Mouse (Mus musculus) retina, adult 2 months (tissue): Measurements from ENCODE around the gene Ncam1.

Experiments
- DNase-seq: peaks from one replicate; pipeline ENCODE4 v3.0.0-alpha.2; 2012; ENCODE audit warnings: low read depth, low spot score

Ncam1 gene

GRCm38 (mm10) chr9:49504658-49505057 lies 294.1 kb downstream of the Ncam1 start:
- DNase-seq = no peak

DNA sequence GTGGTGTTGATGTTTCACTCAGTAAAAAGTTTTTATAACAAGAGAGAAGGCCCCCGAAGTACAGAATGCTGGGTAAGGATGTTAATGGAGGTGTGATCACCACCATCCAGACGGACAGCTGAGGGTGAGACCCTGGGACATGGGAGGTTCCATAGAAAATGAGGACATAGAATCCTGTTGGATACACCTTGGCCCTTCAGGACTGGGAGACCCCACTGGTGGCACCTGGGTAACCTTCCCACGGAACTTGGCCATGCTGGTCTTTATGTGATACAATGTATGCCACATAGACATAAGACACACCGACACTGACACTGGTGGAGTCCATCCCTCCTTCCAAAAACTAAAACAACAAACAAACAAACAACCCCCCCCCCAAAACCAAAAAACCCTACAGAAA lies 296.5 kb downstream of the Ncam1 start:
- DNase-seq = no peak

DNA sequence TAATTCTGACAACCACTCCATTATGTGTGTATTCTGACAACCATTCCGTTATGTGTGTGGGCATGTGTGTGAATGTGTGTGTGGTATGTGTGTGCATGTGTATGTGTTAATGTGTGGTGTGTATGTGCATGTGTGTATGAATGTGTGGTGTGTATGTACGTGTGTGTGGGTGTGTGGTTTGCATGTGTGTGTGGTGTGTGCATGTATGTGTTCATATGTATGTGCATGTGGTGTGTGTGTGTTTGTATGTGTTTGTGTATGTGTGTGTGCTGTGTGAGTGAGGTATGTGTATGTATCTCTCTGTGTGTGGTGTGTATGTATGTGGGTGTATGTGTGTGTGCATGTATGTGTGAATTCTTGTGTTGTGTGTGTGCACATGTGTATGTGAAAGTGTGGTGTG lies 298.8 kb downstream of the Ncam1 start:
- DNase-seq = no peak

GRCm38 (mm10) chr9:49493979-49494649 lies 304.6 kb downstream of the Ncam1 start:
- peak; percentile 60 for DNase-seq

DNA sequence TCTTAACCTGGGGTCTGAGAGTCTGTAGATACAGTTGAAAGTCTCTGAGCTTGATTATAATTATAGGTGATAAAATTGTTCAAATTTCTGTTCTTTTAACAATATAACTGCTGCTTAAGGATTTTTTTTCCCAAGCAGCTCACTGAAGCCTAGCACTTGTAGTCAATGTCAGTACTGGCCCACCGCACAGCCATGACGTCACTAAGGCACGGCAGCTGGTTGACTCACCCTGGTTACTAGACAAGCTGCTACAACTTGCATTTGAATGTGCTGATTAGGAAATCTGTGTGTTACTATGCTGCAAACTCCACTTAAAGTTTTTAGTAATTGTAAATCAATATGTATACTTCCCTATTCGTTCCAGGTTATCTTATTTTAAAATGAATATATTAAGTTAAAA lies 308.1 kb downstream of the Ncam1 start:
- DNase-seq = no peak

DNA sequence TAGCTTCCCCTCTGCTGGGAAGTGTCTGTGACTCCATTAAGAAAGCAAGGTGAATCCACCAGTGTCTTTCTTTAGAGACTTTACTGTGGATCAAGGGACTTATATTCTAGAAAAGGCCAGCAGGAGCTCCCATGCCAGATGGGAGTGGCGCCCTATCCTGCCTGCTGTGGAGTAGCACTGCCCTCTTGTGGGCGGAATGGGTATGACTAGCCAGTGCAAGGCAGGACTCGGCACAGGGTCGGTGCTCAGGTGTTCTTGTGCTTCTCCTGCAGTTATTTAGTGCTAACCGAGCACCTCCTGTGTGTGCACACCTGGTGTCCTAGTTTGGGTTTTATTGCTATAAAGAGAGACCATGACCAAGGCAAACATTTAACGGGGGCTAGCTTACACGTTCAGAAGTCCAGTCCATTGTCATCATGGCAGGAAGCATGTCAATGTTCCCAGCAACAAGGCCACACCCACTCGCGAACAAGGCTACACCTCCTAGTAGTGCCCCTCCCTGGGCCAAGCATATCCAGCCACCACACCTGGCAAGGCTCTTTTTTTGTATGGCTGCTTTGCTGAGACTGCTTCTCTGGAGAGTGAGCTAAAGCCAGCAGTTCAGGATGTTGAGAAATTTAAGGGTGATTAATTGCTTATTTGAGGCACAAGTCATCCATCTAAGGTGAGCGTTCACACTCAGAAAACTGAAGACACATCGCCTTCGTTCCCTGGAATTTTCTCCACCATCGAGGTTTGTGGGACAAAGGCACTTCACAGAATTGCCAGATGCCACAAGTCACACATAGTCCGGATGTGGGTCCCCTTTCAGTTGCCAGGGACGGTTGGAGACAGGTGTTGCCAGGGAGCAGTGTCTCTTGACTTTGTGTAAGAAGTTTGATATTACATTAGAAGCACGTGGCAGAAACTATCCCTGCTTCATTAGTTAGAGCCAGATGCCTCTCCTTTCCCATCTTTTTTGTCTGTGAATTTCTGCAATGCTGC lies 309.5 kb downstream of the Ncam1 start:
- DNase-seq = peak; percentile 63

DNA sequence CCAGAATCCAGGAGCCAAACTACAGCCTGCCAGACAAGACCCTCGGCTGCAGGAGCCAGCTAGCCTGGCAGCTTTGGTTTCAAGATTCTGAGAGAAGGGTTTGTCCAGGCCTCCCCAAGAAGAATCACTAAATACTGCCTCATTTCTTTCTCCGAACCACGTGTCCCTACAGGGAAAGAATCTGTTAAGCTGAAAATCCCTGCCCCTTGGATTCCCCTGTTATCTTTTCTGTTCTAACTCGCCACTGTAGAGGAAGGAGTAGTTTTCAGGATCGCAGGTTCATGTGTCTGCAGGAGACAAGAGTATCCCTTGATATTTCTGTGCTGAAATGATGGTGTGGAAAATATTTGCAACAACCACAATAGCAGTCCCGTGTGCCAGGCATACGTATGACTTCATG lies 310.5 kb downstream of the Ncam1 start:
- DNase-seq = no peak

- DNase-seq = no peak
These were observed 311.1 kb downstream of the Ncam1 start for GRCm38 (mm10) chr9:49487657-49487943.

DNA sequence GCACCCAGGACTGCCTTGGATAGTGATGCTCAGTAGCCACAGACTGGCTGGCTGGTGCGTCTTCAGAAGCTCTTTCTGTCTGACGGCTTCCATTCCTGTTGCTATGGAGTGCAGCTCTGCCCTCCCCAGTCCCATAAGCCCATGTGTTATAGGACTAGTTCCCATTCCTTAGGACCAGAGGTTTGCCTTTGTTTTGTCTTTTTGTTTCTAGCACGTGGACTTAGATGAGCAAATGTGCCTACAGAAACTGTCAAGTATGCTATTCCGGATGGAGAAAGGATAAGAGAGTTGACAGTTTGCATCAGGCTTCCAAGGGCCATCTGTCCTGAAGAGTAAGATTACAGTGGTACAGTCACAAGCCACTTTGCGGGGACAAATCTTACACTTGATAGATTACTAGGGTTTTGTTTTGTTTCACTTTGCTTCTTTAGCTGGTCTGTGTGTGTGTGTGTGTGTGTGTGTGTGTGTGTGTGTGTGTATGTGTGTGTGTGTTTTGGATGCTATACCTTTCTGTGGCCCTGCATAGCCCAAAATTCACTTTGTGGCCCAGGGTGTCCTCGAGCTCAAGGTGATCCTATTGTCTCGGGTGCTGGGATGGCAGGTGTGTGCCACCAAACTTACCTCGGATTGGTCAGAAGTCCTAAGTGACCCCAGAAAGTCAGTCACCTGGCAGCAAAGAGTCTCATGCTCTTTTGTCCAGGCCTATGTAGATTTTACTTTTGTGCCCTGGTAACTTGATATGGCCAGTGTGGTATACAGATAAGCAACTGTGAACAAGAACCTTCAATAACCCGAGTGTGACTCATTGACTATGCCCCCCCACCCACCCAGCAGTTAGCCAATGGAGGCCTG lies 311.7 kb downstream of the Ncam1 start:
- DNase-seq = no peak

DNA sequence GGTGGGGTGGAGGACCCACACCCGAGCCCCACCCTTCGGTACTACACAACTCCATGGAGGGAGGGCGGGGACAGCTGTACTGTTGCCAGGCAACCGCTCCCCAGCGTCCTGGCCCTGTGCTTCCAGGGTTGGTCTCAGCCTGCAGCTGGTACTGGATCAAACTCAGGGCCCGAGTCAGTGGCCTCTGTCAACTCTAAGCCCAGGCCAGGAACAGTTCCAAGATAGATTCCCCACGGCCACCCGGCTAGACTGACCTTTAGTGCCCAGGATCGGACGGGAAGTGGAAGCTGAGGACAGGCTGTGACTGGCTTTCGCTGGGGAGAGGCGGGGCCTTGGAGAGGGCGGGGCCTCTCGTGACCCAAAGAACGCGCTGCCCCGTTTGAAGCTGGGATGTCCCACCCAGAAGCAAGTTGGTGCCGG lies 312.8 kb downstream of the Ncam1 start, which contains the start of gene Ttc12:
TSS of gene Ttc12 (minus strand) at position 334 of the 420 bp plus-strand sequence.
- no peak for DNase-seq

- no peak for DNase-seq
These were observed 313.4 kb downstream of the Ncam1 start for GRCm38 (mm10) chr9:49485250-49485891.

DNA sequence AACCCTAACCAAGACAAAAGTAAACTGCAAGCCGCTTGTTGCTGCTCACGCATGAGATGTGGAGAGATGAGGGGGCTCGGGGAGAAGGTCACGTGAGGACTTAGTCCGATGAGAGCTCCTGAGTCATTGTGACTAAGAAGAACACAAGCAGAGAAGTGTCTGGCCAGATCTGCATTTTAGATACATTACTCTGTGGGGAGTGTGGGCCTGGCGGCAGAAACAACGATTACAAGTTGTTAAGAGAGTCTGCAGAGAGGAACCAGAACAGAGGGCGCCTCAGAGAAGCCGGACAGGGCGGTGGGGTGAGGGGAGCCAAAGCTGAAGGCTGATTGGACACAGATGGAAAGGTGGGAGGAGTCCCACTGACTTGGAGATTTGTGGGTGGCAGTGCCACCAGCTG lies 315.4 kb downstream of the Ncam1 start:
- no peak for DNase-seq

GRCm38 (mm10) chr9:49472126-49472525 lies 326.6 kb downstream of the Ncam1 start:
- DNase-seq = no peak

DNA sequence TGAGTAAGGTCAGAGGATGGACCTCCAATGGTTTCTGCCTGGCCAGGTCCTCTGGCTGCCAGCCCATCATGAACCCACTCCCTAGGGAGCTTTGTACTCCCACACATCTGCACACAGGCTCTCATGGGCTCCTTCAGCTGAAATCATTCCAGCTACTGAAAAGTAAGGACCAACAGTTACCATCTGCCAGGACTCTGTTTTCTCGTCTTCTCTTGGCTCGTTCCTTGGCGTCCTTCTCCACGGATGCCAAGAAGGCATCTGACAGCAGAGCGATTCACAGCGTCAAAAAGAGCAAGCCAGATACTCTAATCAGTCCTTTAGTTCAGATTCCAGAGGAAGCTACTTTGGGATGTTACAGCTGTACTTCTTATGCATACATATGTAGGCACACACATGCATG lies 327.8 kb downstream of the Ncam1 start:
- DNase-seq = no peak

DNA sequence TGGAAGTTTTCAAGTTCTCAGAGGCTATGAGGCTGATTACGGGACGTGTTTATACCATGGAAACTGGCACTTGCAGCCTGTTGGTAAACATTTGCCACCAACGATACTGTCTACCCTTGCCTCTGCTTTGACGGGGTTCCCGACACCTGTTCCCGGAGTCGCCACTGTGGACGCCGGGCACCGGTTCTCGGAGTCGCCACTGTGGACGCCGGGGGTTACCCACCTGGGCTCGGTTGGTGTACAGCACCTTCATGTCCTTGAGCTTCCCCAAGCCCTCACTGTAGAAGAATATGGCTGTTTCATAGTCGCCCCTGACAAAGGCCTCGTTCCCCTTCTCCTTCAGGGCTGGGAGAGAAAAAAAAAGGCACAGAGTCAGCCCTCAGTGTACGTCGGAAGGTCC lies 328.7 kb downstream of the Ncam1 start:
- no peak for DNase-seq

DNA sequence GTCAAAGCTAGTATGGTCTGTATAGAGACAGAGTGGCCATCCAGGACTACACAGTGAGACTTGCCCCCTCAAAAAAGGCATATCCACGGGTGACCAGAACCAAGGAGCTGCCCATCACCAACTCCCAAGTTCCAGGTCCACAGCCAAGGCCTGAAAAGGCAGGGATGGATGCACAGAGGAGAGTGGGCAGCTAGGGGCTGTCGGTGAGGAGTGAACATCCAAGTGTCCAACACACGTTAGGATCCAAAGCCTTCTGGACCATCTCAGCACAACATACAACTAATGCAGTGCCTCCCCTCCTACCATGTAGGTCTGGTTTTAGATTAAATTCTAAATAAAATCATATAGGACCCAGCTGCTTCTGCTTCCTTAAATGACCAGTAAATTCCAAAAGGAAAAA lies 342.6 kb downstream of the Ncam1 start:
- DNase-seq = no peak

- DNase-seq = no peak
These were observed 346.3 kb downstream of the Ncam1 start for GRCm38 (mm10) chr9:49452396-49452795.
